Mouse (Mus musculus) neutrophil, adult 5-6 weeks (primary cell): ENCODE measurements around the gene Ppib. TPM values are rescaled to one million over a fixed set of nuclear protein-coding genes. Genes with fewer than 3 reads are reported as not detected.

ENCODE experiments used
- ATAC-seq: fragments of 151-379, 151-347 bp; 2 replicates; pipeline ENCODE4 v1.8.0; 2017; ENCODE audit warnings: mild to moderate bottlenecking, moderate TSS enrichment; ENCODE audit not compliant: insufficient number of reproducible peaks, poor library complexity, low FRiP score, severe bottlenecking; ENCODE audit errors: extremely low read depth
- total RNA-seq: library from RNA; stranded (forward); fragments of 200-1000 nt; gene quantifications from 2 replicates; pipeline ENCODE4 v1.2.3, GENCODE M21; 2017

Ppib gene
- total RNA-seq, 1 experiment from 2014 or later, result 260 TPM

DNA sequence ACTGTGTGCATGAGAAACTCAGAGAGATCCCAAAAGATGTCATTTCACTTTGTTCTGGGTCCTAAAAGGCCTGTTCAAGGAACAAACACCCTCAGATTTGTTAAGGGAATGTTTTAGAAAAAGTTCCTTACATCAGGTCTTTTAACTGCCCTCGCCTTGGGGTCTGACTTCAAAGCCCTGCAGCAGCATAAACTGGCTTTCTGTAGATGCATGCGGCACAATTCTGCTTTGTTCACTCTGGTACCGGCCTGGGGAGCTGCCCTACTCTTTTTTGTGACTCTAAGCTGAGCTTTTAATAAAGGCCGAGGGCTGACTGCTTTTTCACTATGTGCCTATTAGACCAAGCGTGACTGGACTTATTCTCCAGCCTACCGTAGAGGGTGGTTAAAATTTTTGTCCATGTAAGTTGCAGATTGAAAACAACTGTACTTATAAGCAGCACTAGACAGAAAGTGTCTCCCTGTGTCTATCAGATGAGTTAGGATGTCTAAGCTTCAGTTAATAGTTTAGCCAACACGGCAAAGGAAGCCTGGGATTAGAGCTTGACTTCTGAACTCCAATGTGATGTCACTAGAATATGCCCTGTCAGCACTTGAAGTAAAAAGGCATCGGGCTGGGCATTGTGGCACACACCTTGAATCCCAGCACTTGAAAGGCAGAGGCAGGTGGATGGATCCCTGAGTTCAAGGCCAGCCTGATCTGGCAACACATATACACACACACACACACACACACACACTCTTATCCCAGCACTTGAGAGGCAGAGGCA is 50.8 kb downstream of the Ppib start:
- ATAC-seq, result no peak

DNA sequence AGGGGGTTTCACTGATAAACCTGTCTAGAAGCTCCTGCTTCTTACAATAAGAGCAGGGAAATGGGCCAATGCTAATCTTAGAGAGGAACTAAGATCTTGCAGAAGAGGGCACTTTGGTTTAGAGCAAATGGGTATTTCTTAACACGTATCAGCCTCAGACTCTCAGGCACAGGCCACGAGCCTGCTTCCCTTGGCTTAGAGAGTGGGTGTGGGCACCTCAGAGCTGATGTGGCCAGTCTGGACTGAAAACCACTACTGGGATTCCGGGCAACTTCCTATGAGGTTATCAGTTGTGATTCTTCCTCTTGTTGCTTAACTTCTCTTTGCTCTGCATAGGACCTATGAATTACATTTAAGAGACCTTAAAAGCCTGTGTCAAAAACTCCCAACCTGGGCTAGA is 54.3 kb downstream of the Ppib start:
- ATAC-seq, result peak; percentile 33; the same call in 1 of the 2 replicates

Other genes with a start within 250 kb of the Ppib start
- gene Zfp609, start 232.7 kb upstream of the Ppib start, total RNA-seq, result 5.6 and 5.7 TPM in 2 replicates
- 0.25 and 0.35 TPM in 2 replicates for gene Pclaf, start 170.0 kb upstream of the Ppib start, total RNA-seq
- 26.5 and 41.9 TPM in 2 replicates for gene Trip4, start 151.4 kb upstream of the Ppib start, total RNA-seq
- gene Csnk1g1, start 151.3 kb upstream of the Ppib start, total RNA-seq, result 54.1 and 57.8 TPM in 2 replicates
- 0.58 and 0.74 TPM in 2 replicates for gene Snx22, start 9.5 kb downstream of the Ppib start, total RNA-seq
- 86.3 and 104 TPM in 2 replicates for gene Snx1, start 66.4 kb downstream of the Ppib start, total RNA-seq
- gene Ciao2a, start 66.4 kb downstream of the Ppib start, total RNA-seq, result 45.0 and 51.6 TPM in 2 replicates
- 0.93 and 1.6 TPM in 2 replicates for gene Dapk2, start 98.0 kb downstream of the Ppib start, total RNA-seq